Mouse (Mus musculus) gastrocnemius, postnatal 36 days (tissue): ENCODE data around the gene Wscd1. TPM values are rescaled to one million over a fixed set of nuclear protein-coding genes. Genes with fewer than 3 reads are reported as not detected.
"Not testable (repeated sequence)": the region's sequence is repeated elsewhere in the genome, so short reads cannot be mapped to it uniquely, and the experiment has no call there.

Experiments
- DNase-seq, 2 experiments: peaks; one replicate each; pipeline ENCODE4 v3.0.0; 2022
- intact Hi-C: fragments of 180-260 bp; cut with DNase I; formaldehyde crosslinking; loops from one replicate; pipeline ENCODE4 v1.15.1; 2025
- total RNA-seq, 2 experiments: library from RNA; stranded (reverse); gene quantifications; 2 replicates each; pipeline ENCODE4 v1.2.3; 2021

Gene Wscd1
- total RNA-seq, 2 experiments from 2014 or later, result 2.8 to 3.6 TPM

DNA sequence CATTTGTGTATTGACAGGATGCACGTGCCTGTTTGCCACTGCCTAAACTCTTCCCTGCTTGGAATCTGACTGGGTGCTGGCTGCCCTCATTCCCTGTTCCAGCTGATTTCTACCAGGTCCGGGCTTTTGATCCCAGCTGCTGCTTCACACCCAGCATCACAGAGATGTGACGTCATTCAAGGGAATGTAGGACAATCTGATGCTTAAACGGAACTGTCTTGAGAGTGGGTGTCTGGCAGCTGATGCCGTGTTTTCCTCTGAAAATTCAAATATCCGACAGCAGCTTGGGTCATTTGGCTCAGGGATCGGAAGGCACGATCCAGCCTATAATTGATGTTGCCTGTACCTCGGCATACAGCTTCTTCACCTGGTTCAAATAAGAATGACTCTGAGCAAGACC is 70.2 kb downstream of the Wscd1 start:
- intact Hi-C loops, result no loop called here
- DNase-seq, result no peak

DNA sequence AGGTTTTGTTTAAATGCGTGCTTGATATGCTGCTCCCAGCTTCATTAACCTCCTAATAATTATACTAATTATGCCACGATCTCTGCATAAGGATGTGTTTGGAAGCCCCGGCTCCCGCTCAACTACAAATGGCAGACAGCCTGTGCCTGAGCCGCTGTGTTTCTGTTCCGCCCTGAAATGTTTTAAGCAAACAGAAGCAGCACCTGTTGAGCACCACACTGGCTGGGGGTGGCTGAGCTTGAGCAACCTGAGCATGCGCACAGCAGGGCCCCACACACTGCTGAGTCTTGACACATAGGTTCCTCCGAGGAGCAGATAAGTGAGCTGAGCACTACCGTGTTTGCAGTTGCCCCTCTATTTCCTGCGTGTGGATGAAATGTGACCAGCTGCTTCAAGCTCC is 71.1 kb downstream of the Wscd1 start:
- intact Hi-C loops, result no loop called here
- no peak for DNase-seq

DNA sequence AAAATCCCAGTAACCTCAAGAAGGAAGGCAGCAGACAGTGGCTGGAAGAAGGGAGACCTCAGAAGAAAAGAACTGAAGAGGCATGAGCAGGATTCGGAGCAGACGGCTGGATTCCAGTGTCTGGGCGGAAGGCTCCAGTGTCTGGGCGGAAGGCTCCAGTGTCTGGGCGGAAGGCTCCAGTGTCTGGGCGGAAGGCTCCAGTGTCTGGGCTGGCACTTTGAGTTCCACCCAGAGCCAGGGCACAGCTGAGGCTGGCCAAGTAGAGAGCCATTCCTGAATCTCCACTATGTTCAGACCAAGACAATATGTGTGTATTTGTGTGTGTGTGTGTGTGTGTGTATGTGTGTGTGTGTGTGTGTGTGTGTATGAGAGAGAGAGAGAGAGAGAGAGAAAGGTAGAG is 71.8 kb downstream of the Wscd1 start:
- intact Hi-C loops, DNase-seq: not testable (repeated sequence)

DNA sequence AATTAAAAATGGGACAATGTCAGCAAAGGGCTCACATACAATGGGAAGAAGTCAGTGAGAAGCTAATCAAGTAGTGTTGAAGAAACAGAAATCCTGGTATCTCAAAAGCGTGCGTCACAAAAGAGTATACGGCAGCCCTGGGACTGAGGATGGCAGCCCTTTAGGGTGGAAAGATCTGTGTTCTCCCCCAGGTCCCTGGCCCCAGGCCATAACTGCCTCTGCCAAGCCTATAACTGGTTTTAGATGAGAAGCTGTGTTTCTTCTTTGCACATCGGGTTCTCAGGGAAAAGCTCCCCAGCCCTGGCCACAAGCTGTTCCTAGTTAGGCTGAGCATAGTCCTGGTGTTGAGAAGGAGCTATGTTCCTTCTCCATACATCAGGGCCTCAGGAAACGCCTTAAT is 72.3 kb downstream of the Wscd1 start:
- intact Hi-C loops, result no loop called here

DNA sequence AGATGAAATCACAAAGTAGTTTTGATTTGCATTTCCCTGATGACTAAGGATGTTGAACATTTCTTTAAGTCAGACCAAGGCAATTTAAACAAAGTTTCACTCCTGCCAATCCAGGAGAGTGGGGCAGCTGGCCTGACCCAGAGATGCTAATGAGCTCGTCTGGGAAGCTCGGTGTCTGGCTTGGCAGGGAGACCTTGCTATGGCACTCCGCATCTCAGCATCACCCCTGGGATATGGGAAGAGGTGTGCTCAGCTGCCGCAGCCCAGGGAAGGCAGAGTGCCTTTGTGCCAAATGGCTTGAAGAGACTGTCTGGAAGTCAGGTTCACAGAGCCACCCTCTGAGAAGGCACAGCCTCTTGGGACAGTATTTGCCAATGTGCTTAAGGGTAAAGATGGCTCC is 75.3 kb downstream of the Wscd1 start:
- DNase-seq, result no peak
- intact Hi-C loops, result no loop called here

More for the DNA sequence above, 72.3 kb downstream of the Wscd1 start:
- DNase-seq, result no peak
